Mouse (Mus musculus): Measurements from ENCODE around the gene Gm10696.
"Not testable (repeated sequence)": the region's sequence is repeated elsewhere in the genome, so short reads cannot be mapped to it uniquely, and the experiment has no call there.

Gm10696 gene

GRCm38 (mm10) chr3:94178093-94178492 is at the start of gene Gm10696:
Gm10696 (minus strand) TSS chr3:94178193.
- DNase-seq (ENCODE audit: low spot score), result not testable (repeated sequence)

- DNase-seq (ENCODE audit: low spot score), result not testable (repeated sequence)
Observed at GRCm38 (mm10) chr3:94196414-94196813, 18.4 kb upstream of the Gm10696 start, which contains the start of gene Gm5286. Gm5286 (plus strand) TSS chr3:94196714.

GRCm38 (mm10) chr3:94167351-94167750 is 10.6 kb downstream of the Gm10696 start:
- DNase-seq (ENCODE audit: low spot score), result not testable (repeated sequence)

All from ovary, adult 18-20 months (tissue).